Mouse (Mus musculus) olfactory bulb, adult 2 months (tissue): ENCODE data around the gene Slfn2.

Experiments used
- CTCF ChIP-seq: fragments of 200-500 bp; IDR thresholded peaks from 2 replicates; pipeline ENCODE4 v1.5.1; 2012; ENCODE audit warnings: low read depth, mild to moderate bottlenecking, low read length, moderate library complexity; ENCODE audit not compliant: insufficient read depth
- POLR2A ChIP-seq: fragments of 200-500 bp; IDR thresholded peaks from 2 replicates; pipeline ENCODE4 v1.6.1; 2012; ENCODE audit warnings: mild to moderate bottlenecking, low read depth, low read length, moderate library complexity; ENCODE audit not compliant: insufficient read depth

- TF ChIP-seq POLR2A (no peak), CTCF (no peak)
These were observed 25.8 kb upstream of the Slfn2 start for GRCm38 (mm10) chr11:83039156-83039555.
